Mouse (Mus musculus) heart, embryonic 12.5 days (tissue): Measurements from ENCODE around the gene Btbd1. TPM values are rescaled to one million over a fixed set of nuclear protein-coding genes. Genes with fewer than 3 reads are reported as not detected.

Experiments
- ATAC-seq: fragments of 200-750 bp; cut with Nextera tagmentation; 2 replicates; pipeline ENCODE4 v1.8.0; 2017; ENCODE audit warnings: moderate TSS enrichment, moderate library complexity; ENCODE audit not compliant: insufficient number of reproducible peaks, low FRiP score
- H3K27ac ChIP-seq: fragments of 300-500 bp; sonication (generic); 2 replicates; pipeline ENCODE4 v1.5.1; 2016; ENCODE audit warnings: mild to moderate bottlenecking, moderate library complexity; ENCODE audit not compliant: poor library complexity, severe bottlenecking
- H3K27me3 ChIP-seq: fragments of 300-500 bp; sonication (generic); replicated peaks from 2 replicates; pipeline ENCODE4 v1.6.1; 2016; ENCODE audit warnings: mild to moderate bottlenecking, moderate library complexity
- H3K36me3 ChIP-seq: fragments of 300-500 bp; sonication (generic); 2 replicates; pipeline ENCODE4 v1.6.1; 2016; ENCODE audit warnings: mild to moderate bottlenecking, moderate library complexity
- H3K4me1 ChIP-seq: fragments of 300-500 bp; sonication (generic); replicated peaks from 2 replicates; pipeline ENCODE4 v1.6.1; 2016; ENCODE audit warnings: mild to moderate bottlenecking
- H3K4me2 ChIP-seq: fragments of 300-500 bp; sonication (generic); 2 replicates; pipeline ENCODE4 v1.6.1; 2016; ENCODE audit warnings: mild to moderate bottlenecking, moderate library complexity
- H3K4me3 ChIP-seq: fragments of 300-500 bp; sonication (generic); 2 replicates; pipeline ENCODE4 v1.5.1; 2016; ENCODE audit warnings: mild to moderate bottlenecking
- H3K9ac ChIP-seq: fragments of 300-500 bp; sonication (generic); 2 replicates; pipeline ENCODE4 v1.6.1; 2016; ENCODE audit warnings: mild to moderate bottlenecking, moderate library complexity
- H3K9me3 ChIP-seq: fragments of 300-500 bp; sonication (generic); replicated peaks from 2 replicates; pipeline ENCODE4 v1.6.1; 2016; ENCODE audit warnings: mild to moderate bottlenecking, moderate library complexity
- WGBS: fragments of 180-500 bp; shearing (Covaris S2); methylation state at CpG from one replicate; pipeline ENCODE4 v1.1.7; 2016; 5-methylcytosine and 5-hydroxymethylcytosine counted together
- polyA plus RNA-seq: library from polyadenylated mRNA; unstranded; fragments of >200 nt; fragmentation: Nextera tagmentation; extraction: Ambion mirVana; gene quantifications from 2 replicates; pipeline ENCODE4 v1.2.1, GENCODE M21; 2016

The Btbd1 gene
- polyA plus RNA-seq, 1 experiment from 2014 or later, result 114 TPM

DNA sequence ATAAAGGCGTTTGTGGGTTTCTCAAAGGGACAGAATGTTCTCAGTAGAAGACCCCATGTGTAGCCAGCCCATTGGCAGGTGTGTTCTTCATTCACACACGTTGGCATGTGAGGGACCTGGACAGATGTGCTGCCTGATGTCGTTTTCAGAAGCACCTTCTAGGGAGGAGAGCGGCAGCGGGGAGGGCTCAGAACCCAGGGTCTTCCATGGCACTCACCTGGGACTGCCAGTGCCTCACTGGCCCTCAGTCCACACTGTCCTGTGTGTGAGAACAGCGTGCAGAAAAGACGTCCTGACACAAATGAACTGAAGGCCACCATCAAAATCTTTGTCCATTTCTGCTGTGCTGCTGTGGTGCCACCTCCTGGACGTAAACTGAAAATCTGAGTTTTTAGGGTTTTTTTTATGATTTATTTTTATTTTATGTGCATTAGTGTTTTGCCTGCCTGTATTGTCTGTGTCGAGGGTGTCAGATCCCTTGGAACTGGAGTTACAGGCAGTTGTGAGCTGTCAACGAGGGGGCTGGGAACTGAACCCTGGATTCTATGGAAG is 51.5 kb downstream of the Btbd1 start:
- Histone ChIP-seq H3K27ac (no peak overlapping the region), H3K4me2 (no peak overlapping the region), H3K4me3 (no peak overlapping the region), H3K9ac (no peak overlapping the region), H3K4me1 (0 out of 2 replicates have a peak, but pooled peaks cover 5% of the 10 kb centered on the region), H3K27me3 (no peaks in the 10 kb centered on the region), H3K36me3 (peaks cover 41% of the 10 kb centered on the region), H3K9me3 (peaks cover 10% of the 10 kb centered on the region)
- no peak for ATAC-seq
- 72% methylated on average over 10 of the region's 10 CpGs for WGBS

DNA sequence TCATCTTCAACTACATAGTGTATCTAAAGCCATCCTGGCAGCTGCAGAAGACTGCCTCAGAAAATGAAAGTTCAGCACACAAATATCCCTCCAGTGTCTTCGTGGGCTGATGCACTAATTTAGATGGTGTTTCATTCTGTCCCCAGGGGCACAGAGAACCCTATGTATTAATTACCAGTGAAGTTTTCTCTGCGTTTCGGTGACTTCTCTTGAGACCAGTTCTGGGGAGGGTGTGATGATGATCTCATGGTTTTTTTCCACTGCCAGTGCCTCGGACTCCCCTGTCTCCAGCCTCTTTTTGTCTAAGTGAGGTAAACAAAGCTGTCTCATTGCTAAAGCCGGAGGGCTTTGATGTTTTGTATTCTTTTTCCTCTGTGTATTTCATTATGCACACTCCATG is 53.9 kb downstream of the Btbd1 start:
- Histone ChIP-seq H3K27me3 (no peaks in the 10 kb centered on the region), H3K4me1 (0 out of 2 replicates have a peak, but pooled peaks cover 9% of the 10 kb centered on the region), H3K36me3 (peaks cover 22% of the 10 kb centered on the region), H3K9me3 (peaks cover under 1% of the 10 kb centered on the region), H3K27ac (no peak overlapping the region), H3K4me3 (no peak overlapping the region), H3K4me2 (no peak overlapping the region), H3K9ac (no peak overlapping the region)
- WGBS, result 77% methylated on average over 5 of the region's 5 CpGs
- no peak for ATAC-seq

DNA sequence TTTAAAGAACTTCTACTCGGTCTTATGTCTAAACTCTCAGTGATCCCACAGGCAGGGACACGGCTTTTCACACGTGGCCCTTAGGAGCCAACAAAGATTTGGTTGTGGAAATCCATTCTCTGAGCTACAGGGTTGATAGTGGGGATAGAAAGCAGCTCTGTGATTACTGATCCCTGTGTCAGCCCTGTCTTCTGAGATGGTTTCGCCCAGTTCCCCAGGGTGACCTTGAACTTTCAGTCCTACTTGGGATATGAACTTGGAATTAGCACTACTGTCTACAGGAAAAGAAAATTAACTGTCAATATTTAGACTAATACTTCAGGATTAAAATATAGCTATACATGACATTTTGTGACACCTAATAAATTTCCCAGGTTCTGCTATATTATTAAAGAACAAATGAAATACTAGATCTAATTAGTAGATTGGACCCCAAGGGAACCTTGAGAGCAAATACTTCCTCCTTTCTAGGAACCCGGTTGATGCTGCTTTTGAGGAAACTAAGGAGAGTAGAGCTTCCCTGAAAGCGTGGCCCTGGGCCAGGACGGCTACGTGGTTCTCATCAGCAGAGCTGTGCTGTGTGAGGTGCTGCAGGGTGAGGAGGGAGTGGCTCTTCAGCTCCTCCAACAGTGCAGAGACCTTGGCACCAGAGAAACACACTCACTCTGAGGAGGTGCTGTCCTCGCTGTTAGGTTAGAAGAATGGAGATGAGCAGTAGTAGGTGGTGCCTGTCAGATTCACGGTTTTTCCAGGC is 56.3 kb downstream of the Btbd1 start:
- WGBS, result 67% methylated on average over 10 of the region's 10 CpGs
- no peak overlapping the region for H3K4me3 ChIP-seq
- ATAC-seq, result no peak

DNA sequence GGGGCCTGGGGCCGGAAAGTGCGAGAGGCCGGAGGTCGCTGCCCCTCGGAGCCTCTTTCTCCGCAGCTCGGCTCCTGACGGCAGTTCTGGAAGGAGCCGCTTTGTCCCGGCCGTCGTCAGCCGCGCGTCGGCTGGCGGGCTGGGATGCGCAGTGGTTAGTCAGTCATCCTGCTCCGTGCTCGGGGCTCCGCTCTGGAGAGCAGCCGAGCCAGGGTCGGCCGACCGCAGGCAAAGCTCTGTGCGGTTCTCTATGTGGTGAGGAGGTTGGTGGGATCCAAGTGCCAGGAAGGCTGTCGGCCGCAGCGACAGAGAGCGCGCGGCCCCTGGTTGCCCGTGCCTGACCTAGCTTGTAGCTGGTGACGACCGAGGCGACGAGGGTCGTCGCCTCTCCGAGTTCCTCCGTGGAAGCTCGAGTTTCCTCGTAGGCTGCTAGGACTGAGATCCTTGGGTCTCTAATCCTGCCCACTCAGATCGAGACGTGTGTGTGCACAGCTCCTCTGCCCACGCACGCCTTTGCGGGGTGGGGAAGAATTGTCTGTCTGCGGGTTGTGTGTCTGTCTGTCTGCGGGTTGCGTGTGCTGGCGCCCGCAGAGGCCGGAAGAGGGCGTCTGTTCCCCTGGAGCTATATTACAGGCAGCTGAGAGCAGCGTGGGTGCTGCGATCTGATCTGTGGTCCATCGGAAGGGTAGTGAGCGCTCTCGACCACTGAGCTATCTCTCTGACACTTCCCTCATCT is 66.0 kb downstream of the Btbd1 start:
- H3K9ac ChIP-seq, result peak overlapping the region; percentile 90
- peak overlapping the region; percentile 98 for H3K4me2 ChIP-seq
- no peaks in the 10 kb centered on the region for H3K36me3 ChIP-seq
- peaks cover 9% of the 10 kb centered on the region for H3K4me1 ChIP-seq
- H3K4me3 ChIP-seq, result peak overlapping the region; percentile 93
- no peaks in the 10 kb centered on the region for H3K9me3 ChIP-seq
- ATAC-seq, result peak; percentile 70
- H3K27me3 ChIP-seq, result no peaks in the 10 kb centered on the region
- 2% methylated on average over 60 of the region's 60 CpGs for WGBS
- H3K27ac ChIP-seq, result peak overlapping the region; percentile 85

More for the DNA sequence above, 56.3 kb downstream of the Btbd1 start:
- Histone ChIP-seq H3K9ac (no peak overlapping the region), H3K27me3 (no peaks in the 10 kb centered on the region), H3K36me3 (peaks cover 4% of the 10 kb centered on the region; the same call in 1 of the 2 replicates), H3K4me1 (0 out of 2 replicates have a peak, but pooled peaks cover 9% of the 10 kb centered on the region), H3K9me3 (no peaks in the 10 kb centered on the region), H3K27ac (no peak overlapping the region), H3K4me2 (no peak overlapping the region)

DNA sequence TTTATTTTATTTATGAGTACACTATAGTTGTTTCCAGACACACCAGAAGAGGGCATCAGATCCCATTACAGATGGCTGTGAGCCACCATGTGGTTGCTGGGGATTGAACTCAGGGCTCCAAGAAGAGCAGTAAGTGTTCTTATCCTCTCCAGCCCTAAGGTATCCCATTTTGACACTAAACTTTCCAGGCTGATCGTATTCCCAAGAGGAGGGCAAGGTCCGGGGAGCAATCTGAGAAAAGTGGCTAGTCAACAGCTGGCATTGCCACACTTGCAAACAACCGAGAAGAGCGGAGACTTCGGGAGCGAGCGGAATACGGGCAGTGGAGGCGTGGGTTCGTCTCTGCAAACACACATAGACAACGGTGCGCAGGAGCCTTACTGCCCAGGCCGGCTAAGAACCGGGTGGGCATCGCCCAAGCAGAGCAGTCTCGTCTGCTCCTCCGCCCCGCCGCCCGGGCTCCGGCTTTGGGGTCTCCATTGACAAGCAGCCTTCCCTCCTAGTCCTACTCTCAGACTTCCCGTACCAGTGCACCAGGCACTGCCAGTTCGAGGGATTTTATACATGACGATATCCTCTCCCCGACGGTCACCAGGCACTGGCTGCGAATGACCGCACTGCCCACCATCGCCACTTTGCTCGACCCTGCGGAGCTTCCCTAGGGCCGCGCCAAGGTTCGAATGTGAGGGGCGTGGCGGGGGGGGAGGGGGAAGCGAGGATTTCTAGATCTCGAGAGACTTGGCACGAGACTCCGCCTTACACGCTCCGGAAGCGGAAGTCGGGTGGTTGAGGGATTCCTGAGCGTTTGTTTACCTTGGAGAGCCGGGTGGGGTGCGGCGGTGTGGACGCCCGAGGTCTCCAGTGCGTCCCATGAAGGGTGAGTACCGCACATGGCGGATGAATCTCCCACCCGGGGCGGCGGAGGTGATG is 66.8 kb downstream of the Btbd1 start, which contains the start of gene Ramac:
Gene Ramac, plus strand, starts transcription at position 746 of the 930 bp plus-strand sequence.
- peak within 1 kb of the TSS; percentile 98 for H3K4me2 ChIP-seq
- H3K36me3 ChIP-seq, result no peaks in the 10 kb centered on the region
- peaks cover 9% of the 10 kb centered on the region for H3K4me1 ChIP-seq
- peak; percentile 96 for ATAC-seq
- peak within 1 kb of the TSS; percentile 85 for H3K27ac ChIP-seq
- peak within 1 kb of the TSS; percentile 93 for H3K4me3 ChIP-seq
- H3K9ac ChIP-seq, result peak within 1 kb of the TSS; percentile 90
- no peaks in the 10 kb centered on the region for H3K9me3 ChIP-seq
- WGBS, result under 1% methylated on average over 56 of the region's 56 CpGs
- H3K27me3 ChIP-seq, result no peaks in the 10 kb centered on the region

DNA sequence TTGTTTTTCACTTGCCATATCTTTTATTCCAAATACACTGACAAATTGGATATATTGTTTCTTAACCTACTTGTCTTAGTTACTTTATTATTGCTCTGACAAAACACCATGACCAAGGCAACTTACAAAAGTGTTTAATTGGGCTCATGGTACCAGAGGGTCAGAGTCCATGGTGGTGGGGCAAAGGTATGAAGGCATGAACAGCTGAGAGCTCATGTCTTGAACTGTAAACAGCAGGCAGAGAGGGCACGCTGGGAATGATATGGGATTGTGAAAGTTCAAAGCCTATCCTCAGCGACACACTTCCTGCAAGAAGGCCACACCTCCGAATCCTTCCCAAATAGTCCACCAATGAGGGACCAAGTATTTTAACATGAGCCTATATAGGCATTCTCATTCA is 81.3 kb downstream of the Btbd1 start:
- Histone ChIP-seq H3K27me3 (no peaks in the 10 kb centered on the region), H3K9ac (no peak overlapping the region), H3K9me3 (0 out of 2 replicates have a peak, but pooled peaks cover 2% of the 10 kb centered on the region), H3K4me1 (0 out of 2 replicates have a peak, but pooled peaks cover 2% of the 10 kb centered on the region), H3K27ac (no peak overlapping the region), H3K4me2 (no peak overlapping the region), H3K4me3 (no peak overlapping the region), H3K36me3 (no peaks in the 10 kb centered on the region)
- WGBS, result 86% methylated on average over 3 of the region's 3 CpGs
- no peak for ATAC-seq

DNA sequence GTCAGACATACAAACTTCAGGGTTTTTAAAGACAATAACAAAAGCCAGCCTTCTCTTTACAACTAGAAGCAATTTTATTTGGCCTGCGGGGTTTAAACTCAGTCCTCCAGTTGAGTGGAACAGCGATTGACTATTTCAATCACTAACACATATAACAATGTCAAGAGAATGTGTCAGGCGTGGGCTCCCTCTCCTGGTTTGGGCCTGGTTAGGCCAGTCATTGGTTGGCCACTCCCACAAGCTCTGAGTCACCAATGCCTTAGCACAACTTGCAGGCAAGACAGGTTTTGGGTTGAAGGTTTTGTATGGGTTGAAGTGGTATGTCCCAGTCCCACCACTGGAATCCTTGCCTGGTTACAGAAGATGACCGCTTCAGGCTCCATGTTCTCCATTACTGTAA is 85.1 kb downstream of the Btbd1 start:
- H3K4me2 ChIP-seq, result no peak overlapping the region
- H3K9me3 ChIP-seq, result 0 out of 2 replicates have a peak, but pooled peaks cover 5% of the 10 kb centered on the region
- no peaks in the 10 kb centered on the region for H3K36me3 ChIP-seq
- H3K4me3 ChIP-seq, result no peak overlapping the region
- H3K27me3 ChIP-seq, result no peaks in the 10 kb centered on the region
- H3K4me1 ChIP-seq, result 0 out of 2 replicates have a peak, but pooled peaks cover 5% of the 10 kb centered on the region
- H3K27ac ChIP-seq, result no peak overlapping the region; the same call in 1 of the 2 replicates
- no peak overlapping the region for H3K9ac ChIP-seq
- no peak for ATAC-seq
- 56% methylated on average over 4 of the region's 4 CpGs for WGBS

Other genes starting within 250 kb of the Btbd1 start
- 121 and 122 TPM in 2 replicates for gene Homer2, start 121.9 kb downstream of the Btbd1 start, polyA plus RNA-seq
- gene Ramac, start 66.5 kb downstream of the Btbd1 start, polyA plus RNA-seq, result 82.4 and 84.5 TPM in 2 replicates
- 36.8 and 37.5 TPM in 2 replicates for gene 3110040N11Rik, start 40.0 kb downstream of the Btbd1 start, polyA plus RNA-seq
- gene Gm10160, start 26.4 kb upstream of the Btbd1 start, polyA plus RNA-seq, result not detected in 2 replicates
- gene Tm6sf1, start 29.6 kb upstream of the Btbd1 start, polyA plus RNA-seq, result 25.0 and 26.8 TPM in 2 replicates
- gene Hdgfl3, start 105.0 kb upstream of the Btbd1 start, polyA plus RNA-seq, result 15.1 and 15.2 TPM in 2 replicates
- 8.6 and 9.6 TPM in 2 replicates for gene Bnc1, start 162.9 kb upstream of the Btbd1 start, polyA plus RNA-seq